Mouse (Mus musculus): ENCODE results near the gene Xpo1.
"Not testable (repeated sequence)": the region's sequence is repeated elsewhere in the genome, so short reads cannot be mapped to it uniquely, and the experiment has no call there.

The Xpo1 gene

DNA sequence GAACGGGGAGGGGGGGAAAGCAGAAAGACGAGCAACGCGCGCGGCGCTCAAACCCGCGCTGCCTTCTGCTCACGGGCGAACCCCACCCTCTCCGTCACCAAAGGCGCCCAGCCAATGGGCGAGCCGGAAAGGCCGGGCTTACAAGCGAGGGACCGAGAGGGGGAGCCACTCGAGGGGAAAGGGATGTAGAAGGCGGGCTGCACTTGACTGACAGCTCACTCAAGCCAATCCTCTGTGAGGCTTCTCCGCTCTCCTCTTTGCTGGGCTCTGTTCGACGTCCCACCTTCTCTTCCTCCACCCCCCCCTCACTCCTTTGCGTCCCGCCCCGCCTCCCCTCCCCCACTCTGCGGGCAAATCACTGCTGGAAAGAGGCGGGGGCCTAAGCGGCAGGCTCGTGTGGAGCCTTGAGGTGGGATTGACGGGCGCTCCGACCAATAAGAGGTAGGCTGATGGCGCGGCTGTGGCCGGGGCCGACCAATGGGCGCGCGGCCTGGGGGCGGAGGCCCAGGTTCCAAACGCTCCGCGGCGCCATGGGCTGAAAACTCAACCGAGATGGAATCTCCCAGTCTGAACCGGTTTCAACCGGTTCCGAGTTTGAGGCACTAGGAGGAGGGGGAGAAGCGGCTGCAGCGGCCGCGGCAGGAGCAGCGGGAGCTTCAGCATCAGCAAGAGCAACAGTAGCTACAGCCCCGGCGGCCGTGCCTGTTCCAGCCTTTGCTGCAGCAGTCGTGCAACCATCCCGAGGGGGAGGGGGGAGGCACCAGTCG, at the start of gene Xpo1:
TSS of gene Xpo1 (plus strand) at position 615 of the 767 bp plus-strand sequence.
- peak; percentile 100 for DNase-seq (ENCODE audit: low spot score)

DNA sequence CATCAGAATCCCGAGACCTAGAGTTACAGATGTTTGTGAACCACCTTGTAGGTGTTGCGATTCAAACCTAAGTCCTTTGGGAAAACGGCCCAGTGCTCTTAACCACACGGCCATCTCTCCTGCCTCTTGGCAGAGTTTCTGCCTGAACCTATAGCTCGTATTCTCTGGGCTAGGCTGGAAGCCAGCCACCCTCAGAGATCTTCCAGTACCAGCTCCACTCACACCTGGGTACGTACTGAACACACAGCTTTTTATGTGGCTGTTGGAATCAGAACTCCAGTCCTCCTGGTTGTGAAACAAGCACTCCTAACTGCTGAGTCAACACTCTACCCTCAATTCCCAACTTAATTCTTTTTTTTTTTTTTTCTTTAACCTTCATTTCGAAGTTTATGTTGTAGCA, 46.1 kb upstream of the Xpo1 start:
- peak; percentile 13 for DNase-seq (ENCODE audit: low spot score)

DNA sequence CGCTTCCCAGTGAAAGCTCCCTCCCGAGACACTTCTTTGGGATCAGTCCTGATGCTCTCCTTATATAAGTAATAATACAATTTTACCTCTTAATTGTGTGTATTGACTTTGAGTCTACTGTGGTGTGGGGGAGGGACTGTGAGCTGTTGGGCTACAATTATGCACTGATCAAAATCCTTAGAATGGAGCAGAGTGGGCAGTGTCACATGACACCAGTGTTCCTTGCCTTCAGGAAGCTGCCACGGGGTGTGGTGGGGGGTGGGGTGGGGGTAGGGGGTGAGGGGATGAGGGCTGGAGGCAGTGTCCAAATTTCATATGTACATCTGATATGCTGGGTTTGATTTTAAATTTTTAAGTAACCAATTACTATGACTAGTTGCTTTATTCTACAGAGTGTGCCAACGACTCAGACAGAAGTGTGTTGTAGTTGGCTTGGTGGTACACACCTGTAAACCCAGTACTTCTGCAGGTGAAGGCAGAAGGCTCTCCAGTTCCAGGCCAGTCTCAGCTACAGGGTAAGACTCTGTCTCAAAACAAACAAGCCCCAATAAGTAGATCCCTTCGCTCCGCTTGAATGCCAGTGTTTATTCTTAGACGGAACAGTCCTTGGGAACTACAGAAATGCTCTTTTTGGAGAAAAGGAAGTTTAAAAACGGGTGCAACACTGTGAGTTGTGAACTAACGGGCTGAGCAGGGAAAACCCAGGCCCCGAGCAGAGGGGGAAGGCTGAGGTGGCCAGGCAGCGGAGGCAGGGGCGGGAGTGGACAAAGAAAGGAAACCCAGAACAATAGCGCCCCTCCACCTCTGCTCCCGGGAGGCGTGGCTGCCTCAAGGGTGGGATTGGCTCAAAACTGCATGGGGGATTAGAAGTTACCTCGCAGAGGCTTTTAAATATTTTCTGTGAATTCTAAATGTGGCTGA, 45.0 kb upstream of the Xpo1 start:
- DNase-seq (ENCODE audit: low spot score) = peak; percentile 54

DNA sequence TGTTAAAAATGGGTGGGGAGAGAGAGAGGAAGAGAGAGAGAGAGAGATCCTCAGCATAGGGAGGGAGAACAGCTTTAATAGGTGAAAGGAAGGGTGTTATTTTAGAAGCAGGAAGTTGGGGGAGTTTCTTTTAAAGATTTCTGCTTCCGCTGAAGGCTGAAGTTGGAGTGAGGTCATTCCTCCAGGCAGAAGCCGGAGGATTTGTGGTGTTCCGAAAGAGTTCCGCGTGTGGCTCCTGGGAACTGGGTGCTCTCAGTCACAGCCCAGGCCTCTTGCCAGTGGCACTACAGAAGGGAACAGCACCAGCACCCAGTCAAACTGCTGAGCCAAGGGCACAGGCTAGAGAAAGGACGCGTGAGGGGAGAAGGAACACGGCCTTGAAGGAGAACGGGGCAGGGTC, 38.4 kb upstream of the Xpo1 start:
- peak; percentile 29 for DNase-seq (ENCODE audit: low spot score)

DNA sequence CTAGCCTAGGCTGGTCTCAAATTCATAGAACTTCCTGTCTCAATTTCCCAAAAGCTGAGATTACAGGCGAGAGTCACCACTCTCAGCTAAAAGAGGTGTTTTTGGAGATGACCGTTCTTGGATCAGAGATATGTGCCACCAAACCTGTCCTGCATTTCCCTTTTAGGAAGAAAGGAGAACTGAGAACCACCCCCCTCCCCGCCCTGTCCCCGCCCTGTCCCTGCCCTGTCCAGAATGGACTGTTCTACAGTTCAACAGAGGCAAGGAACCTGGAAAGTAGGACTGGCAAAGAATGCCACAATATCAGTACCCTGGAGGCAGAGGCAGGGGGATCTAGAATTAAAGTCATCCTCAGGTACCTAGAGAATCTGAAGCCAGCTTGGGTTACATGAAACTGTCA, 19.8 kb upstream of the Xpo1 start:
- no peak for DNase-seq (ENCODE audit: low spot score)

DNA sequence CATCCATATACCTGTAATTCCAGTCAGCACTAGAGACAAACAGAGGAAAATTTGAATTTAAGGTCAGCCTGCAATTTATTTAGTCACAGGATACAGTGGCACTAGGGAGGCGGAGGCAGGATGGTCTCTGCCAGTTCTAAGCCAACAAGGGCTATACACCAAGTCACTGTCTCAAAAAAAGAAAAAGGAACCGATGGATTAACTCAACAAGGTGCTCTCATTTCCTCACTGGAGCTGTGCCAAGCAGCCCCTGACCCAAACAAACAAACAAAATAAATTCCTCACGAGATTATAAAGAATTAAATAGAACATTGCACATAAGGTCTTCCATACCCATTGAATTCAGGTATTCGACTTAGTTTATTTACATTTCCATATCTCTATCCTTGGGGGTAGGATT, 1.9 kb upstream of the Xpo1 start:
- no peak for DNase-seq (ENCODE audit: low spot score)

DNA sequence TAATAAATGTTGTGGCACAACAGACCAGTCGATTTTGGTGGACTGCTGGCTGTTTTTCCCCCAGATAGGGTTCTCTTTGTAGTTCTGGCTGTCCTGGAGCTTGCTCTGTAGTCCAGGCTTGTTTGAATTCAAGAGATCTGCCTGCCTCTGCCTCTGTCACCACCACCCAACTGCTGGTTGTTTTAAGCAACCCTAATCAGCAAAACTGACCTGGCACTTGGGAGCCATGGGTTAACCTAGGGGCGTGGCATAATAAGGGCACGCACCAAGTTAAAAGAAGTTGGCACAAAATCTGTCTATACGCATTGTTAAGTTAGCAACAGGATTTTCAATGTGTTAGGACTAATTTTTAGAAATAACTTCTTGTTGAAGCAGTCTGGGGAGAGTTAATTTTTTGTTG, 1.3 kb upstream of the Xpo1 start:
- DNase-seq (ENCODE audit: low spot score) = no peak

DNA sequence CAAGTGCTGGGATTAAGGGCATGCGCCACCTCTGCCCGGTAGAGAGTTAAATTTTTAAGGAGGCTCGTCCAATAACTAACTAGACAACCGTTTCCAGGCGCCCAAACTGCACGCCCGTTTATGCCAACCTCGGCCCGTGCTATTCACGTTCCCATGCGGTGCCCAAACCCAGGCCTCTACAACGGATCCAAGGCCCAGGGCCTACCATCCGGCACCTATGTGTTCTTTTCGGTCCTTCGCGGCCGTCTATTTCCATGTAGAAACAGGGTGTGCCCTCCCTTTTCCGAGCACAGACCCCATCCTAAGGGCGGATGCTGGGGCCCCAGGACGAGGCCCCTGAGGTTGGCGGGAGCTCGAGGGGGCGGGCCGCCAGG, 801 bp upstream of the Xpo1 start:
- no peak for DNase-seq (ENCODE audit: low spot score)

DNA sequence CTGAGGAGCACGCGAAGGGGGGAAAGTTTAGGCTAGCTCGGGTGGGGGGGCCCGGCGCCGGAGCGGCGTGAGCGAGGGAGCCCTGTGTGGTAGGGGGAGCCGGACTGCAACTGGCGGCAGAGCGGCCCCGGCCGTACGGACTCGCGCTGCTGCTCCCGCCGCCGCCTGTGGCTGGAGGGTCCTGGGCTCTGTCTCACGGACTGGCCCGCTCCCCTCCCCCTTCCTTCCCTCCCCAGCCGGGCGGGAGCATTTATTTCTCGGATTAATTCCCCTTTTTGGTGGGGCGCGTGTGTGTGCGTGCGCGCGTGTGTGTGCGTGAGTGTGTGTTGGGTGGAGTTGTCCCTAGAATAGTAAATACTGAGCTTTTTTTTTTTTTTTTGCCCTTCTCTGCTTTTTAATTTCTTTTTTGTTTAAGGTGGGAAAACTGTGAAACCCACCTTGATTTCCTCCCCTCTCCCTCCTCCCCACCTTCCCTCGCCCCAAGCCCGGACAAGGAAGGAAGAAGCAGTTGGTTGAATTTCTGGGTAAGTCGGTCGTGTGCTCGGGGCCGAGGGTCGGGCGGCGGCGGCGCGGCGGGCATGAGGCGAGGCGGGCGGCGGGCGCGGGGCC, 457 bp downstream of the Xpo1 start:
- peak; percentile 12 for DNase-seq (ENCODE audit: low spot score)

DNA sequence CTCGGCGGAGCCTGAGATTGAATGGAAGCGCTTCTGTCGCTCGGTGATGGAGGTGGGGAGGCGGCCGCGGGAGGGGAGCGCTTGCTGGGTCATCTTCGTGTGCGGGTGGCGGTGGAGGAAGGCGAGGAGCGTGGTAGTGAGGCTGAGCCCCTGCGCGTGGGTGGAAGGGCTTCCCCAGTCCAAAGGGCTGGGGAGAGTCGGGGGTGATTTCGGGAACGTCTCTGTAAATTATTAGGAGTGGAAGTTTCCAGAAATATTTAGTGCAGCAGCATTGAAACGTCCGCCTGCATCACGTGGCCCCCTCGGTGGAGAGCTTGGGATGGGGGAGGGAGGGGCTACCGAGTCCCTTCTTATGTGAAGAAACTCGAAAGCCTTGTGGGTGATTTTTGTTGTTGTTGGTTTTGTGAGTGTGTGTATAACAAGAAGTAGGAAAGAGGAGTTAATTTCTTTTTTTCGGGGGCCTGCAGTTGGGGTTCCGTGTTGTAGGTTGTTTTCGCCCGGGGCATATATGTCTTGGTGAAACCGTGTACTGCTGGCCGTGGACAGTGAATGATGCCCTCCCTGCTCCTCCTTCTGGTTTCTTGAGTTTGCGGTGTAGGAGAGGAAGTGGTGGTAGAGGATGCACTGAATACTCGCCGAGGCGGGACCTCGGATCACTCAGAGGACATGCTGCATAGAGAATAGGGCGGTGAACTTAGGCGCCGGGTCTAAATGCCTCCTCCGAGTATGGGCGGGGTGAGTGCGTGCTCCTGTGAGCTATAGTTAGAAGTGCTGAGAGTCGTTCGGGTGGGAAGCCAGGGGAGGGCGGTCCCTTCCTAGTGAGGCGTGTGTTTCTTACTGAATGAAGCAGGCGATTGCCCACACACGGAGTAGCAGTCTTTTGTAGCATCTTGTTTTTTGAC, 1.2 kb downstream of the Xpo1 start:
- DNase-seq (ENCODE audit: low spot score) = peak; percentile 85

DNA sequence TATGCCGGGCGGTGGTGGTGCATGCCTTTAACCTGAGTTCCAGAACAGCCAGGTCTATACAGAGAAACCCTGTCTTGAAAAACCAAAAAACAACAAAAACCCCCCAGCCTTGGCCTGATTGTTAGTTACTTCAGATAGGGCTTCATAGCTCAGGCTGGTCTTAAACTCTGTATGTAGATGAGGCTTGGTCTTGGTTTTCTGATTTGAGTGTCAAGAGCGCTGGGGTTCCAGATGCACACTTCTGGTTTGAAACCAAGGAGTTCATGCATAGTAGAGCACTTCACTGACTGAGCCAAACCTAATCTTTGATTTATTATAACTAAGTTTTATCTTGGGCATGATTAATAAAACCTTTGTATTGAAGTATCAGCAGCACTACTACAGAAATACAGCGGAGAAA, 3.2 kb downstream of the Xpo1 start:
- DNase-seq (ENCODE audit: low spot score) = no peak

DNA sequence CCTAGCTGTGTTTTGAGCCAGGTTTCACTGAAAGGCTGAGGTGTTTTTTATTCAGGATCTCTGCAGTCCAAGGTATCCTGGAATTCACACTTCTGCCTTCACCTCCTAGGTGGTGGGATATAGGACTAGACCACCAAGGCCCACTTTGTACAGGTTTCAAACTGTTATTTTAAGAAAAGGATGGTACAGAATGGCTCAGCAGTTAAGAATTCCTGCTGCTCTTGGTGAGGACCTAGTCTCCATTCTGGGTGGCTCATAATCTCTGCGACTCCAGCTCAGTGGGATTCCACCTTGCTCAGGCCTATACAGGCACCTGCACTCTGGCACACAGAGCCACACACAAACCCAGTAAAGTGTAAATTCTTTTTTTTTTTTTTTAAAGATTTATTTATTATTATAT, 3.6 kb downstream of the Xpo1 start:
- DNase-seq (ENCODE audit: low spot score) = no peak

DNA sequence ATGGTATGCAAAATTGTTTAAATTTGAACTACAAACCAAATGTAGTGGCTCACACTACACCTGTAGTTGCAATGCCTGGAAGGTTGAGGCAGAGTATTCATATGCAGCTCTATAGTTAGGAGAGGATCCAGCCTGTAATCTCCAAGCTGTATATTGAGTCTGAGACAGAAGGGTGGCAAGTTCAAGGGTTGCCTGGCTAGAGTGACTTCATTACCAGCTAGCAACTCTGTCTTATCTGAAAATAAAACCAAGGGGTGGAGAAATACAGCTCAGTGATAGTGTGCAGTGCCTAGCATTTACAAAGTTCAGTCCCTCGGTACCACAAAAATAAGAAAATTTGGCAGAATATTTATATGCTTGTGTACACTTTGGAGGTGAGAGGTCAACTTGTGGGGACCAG, 4.3 kb downstream of the Xpo1 start:
- DNase-seq (ENCODE audit: low spot score) = no peak

DNA sequence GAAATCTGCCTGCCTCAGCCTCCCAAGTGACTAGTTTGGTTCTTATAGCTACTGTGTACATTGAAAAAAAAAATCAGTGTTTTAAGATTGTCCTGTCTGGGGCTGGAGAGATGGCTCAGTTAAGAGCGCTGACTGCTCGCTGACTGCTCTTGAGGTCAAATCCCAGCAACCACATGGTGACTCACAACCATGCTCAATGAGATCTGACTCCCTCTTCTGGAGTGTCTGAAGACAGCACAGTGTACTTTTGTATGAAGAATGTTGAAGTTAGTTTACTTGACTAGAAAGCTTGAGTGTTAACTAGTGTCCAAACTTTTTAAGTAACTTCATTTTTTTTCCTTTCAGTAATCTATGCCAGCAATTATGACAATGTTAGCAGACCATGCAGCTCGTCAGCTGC, 5.6 kb downstream of the Xpo1 start:
- DNase-seq (ENCODE audit: low spot score) = no peak

DNA sequence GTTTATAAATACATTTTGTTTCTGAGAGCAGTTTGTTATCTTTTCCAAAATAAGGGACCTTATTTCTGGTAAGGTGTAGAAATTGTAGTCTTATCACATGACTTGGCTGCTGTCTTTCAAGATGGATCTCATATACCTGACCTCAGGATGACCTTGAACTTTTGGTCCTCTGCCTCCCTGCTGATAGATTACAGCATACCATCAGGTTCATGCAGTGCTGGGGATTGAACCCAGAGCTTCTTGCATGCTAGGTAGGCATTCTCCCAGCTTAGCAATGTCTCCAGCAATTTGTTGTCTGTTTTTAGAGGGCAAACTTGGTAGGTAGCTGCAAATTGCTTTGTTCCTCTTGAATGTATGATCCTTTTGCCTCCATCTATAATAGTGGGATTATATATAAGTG, 9.1 kb downstream of the Xpo1 start:
- DNase-seq (ENCODE audit: low spot score) = no peak

DNA sequence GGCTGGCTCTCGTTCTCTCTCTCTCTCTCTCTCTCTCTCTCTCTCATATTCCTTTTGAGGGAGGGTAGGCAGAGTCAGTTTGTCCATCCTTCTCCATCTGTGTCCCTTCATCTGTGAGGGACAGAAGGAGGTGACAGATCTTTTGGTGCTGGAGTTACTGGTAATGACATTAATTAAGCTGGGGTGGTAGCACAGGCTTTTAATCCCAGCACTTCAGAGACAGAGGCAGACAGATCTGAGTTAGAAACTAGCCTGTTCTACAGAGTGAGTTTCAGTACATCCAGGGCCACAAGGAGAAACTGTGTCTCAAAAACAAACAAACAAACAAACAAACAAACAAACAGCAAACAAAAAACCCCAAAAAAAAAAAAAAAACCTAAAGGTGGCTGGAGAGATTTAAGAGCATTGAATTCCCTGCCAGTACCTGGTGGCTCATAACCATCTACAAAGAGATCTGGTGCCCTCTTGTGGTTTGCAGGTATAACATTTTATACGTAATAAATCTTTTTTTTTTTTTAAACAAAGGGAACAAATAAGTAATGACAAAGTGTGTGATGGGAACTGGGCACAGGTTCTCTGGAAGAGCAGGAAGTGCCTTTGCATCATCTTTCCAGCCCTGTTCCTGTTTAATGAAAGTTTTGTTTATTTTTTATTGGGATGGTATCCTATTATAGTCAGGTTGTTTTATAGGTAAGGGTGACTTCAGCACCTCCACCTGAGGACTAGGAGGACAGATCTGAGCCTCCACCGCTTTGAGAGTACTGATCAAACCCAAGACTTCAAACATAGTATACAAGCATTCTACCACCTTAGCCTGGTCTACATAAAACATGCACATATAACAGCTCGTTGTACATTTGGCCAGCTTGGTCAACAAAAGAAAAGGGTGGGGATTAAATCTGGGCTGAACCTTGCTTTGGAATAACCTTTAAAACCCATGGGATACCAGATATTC, 16.2 kb downstream of the Xpo1 start:
- peak; percentile 64 for DNase-seq (ENCODE audit: low spot score)

DNA sequence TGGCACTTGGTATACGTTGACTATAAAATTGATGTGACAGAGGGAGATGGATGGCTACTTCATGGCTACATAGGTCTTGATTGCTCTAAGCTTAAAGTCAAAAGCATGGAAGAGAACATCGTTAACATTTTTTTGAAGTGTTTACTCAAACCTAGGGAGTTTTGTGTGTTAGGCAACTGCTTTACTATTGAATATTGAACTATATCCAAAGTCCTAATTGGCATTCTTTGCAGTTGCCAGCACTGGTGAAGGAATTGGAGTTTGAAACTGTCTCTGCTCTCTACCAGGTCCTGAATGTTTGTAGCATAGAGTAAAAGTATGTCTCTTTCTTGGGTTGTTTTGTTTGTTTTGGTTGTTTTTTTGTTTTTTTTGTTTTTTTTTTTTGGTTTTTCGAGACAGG, 19.9 kb downstream of the Xpo1 start:
- DNase-seq (ENCODE audit: low spot score) = no peak

DNA sequence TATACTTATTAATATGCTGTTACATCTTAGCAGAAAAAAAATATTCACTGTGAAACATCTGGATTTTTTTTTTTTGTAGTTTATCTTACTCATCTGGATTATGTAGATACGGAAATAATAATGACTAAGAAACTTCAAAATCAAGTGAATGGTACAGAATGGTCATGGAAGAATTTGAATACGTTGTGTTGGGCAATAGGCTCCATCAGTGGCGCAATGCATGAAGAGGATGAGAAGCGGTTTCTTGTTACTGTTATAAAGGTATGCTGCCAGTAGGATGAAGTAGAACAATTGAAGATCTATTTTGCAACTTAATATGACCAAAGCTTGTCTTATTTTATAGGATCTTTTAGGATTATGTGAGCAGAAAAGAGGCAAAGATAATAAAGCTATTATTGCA, 28.6 kb downstream of the Xpo1 start:
- no peak for DNase-seq (ENCODE audit: low spot score)

DNA sequence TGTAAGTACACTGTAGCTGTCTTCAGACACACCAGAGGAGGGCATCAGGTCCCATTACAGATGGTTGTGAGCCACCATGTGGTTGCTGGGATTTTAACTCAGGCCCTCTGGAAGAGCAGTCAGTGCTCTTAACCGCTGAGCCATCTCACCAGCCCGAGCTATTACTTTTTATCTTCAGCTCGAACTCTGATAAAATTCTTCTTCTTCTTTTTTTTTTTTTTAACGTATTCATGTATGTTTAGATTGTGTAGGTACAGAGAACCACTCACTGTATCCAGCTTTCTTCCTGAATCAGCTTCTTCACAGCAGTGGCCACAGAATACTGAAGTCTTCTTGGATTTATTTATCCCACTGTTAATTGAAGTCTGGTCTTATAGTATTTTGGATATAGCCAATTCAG, 33.0 kb downstream of the Xpo1 start:
- DNase-seq (ENCODE audit: low spot score) = not testable (repeated sequence)

DNA sequence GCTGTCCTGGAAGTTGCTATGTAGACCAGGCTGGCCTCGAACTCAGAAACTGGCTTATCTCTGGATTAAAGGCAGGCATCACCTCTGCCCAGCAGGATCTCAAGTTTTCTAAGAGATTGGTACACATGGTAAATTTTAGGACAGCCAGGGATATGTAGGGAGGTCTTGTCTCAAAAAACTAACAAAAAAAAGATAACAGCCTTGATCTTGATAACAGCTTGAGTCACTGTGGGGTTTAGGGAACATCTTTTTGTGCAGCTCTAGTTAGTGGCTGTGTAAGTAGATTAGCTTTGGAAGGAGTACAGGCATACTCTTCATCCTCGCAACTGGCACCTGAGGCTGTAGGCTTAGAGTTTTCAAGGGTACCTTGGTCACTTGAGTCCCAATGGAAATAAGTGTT, 41.5 kb downstream of the Xpo1 start:
- DNase-seq (ENCODE audit: low spot score) = no peak

DNA sequence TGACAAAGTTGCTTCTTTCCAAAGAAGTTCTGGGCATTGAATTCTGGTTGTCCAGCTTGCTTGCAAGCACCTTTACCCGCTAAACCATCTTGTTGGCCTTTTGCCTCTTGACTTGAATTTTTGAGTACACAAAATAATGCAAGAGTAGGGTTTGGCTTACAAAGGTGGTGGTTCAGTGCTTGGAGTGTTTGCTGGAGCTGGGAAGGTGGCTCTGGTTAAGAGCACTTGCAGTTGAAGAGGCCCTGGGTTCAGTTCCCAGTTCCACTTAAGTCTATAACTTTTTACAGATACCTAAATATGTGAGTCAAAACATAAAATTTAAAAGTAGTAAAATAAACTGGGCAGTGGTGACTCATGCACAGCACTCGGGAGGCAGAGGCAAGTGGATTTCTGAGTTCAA, 42.5 kb downstream of the Xpo1 start:
- DNase-seq (ENCODE audit: low spot score) = peak; percentile 73

Measured in lung, postnatal 25 days (tissue).